Mouse (Mus musculus) thymus, postnatal 14 days (tissue): ENCODE data around the gene Gas7.

Experiments used
- DNase-seq: peaks from one replicate; pipeline ENCODE4 v3.0.0; 2021

The Gas7 gene

DNA sequence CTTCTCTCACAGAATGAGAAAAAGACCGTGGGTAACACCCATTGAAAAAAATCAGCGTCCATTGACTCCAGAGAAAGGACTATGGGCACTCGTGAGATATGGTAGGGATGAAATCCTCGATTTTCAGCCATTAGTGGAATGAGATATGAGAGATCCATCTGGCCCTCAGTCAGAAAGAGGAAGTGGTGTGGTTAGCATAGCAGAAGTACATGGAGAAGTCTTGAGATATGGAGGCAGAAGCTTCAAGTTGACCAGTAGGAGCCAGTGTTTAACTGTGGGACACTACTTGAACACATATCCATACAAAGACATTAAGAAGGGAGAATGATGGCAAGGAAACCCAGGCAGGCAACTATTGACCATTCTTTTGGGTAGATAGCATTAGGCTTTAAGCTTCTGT, 82.1 kb downstream of the Gas7 start:
- DNase-seq, result no peak

DNA sequence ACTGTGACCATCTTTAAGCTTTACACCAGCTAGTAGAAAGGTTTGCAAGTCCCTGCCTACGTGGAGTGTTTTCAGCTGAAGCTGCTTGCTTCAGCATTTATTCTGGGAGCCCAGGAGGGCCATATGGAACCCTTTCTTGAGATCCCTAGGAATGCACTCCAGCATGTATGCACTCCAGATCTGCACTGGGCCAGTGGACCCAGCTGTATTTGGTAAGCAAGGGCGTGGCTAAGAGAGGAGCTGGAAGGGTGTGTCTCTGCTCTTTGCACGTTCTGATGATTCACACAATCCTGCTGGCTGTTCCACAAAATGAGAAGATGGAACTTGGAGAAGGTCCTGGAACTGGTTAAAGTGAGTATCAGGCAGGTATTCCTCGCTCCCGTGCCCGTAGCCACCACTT, 83.3 kb downstream of the Gas7 start:
- DNase-seq, result no peak

DNA sequence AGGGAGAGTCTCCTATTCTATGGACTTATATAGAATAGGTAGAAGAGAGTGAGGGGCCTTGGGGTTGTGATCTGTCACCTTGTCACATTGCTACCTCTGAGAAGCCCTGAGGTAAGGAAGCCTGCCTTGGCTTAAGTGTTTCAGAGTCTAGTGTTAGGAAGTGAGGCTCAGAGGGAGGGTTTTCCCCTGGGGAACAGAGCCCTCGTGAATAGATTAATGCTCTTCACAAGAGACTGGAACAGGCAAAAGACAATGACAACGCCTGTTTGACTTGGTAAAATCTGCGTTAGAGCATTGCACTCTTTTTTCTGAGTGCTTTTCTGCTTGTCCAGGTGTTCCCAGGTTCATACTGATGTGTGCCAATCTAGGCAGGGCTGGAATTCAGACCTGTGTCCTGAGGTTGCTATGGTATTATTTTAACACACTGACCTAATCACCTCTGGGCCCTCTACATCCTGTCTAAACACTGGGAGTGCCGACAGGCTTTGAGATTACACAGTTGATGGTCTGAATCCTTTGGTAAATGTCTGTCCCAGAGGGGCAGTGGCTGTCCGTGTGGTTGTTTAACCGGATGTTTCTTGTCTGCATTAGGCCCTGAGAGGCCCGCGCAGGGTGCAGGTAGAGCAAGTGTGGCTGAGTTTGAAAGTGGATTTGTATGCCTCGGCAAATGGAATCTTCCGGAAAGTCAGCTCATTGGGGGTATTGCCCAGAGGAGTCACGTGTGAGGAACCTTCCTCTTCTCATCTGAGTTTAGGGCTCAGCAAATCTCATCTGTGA, 89.6 kb downstream of the Gas7 start:
- DNase-seq, result no peak

DNA sequence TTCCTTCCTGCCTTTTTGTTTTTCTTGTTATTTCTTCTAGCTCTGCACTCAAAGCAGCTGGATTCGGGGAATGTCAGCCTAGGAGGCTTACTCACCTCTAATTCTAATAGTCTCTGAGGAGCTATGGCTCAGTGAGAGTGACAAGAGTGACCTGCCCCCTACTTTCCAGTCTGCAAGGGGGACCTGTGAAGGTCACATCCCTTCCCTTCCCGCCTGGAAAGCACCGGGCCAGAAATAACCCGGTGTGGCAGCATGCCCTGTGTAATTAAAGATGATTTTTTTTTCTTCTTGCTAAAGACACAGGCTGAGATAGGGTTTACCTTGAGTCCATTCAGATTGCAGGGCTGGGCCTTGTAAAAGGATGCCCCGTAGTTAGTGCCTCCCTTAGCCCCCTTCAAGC, 91.3 kb downstream of the Gas7 start:
- no peak for DNase-seq

DNA sequence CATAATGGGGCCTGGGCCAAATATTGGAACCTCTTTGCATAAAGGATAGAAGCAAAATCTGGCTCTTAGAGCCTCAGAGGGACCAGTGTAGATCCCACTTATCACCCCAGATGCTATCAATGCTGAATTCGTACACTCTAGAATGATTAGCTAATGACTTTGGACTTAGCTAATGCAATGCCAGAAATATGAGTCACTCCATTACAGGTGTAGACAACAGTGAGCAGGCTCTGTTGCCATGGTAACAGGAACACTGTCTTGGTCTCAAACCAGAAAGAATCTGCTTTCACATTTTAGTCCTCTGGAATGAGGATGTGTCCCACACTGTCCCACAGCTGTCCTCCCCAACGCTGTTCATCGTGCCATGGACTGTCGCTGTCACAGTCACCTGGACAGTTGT, 94.1 kb downstream of the Gas7 start:
- DNase-seq, result no peak

DNA sequence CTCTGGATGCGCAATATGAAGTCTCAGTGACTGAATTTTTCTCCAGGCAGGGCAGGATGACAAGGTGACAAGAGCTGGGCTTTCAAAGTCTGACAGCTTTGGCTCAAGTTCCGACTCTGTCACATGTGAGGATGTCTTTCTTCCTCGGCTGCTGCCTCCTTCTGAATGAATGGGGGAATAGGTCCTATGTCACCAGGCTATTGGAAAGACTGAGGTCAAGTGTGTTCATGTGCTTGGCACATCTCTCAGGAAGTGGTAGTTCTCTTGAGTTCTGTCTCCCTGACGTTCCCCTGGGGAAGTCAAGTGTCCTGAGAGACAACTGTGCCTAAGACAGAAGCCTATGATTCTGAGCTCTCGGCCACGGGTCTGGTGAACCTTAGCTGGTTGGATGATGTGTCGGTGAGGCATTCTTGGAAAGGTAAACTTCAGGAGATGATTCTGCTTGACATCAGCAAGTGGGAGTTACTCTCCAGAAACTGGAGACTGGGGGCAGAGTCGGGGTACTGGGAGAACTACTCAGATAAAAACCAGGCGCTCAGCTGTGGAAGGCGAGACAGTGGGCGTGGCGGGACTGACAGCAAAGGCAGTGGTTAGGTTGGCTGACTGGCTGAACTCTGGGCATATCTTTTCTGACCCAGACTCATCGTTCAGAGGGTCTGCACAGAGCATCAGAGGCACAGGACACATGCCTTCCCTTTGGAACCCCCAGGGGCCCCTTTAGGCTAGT, 94.7 kb downstream of the Gas7 start:
- DNase-seq, result no peak

DNA sequence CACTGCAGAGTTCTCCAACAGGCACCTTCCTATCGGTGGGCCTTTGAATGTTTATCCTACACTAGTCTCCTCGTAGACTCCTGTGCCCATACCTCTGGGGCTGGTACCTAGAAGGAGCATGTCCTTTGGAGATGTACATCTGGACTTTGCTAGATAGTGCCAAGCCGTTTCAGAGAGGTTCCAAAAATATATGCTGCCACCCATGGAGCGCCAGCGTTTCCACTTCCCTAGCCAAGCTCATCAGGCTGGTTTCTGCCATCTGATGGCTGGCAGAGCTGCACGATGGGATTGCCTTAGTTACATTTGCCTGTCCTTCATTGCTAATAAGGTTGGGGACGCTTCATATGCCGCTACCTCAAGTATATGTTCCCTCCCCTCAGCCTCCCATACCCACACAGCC, 97.2 kb downstream of the Gas7 start:
- DNase-seq, result no peak

DNA sequence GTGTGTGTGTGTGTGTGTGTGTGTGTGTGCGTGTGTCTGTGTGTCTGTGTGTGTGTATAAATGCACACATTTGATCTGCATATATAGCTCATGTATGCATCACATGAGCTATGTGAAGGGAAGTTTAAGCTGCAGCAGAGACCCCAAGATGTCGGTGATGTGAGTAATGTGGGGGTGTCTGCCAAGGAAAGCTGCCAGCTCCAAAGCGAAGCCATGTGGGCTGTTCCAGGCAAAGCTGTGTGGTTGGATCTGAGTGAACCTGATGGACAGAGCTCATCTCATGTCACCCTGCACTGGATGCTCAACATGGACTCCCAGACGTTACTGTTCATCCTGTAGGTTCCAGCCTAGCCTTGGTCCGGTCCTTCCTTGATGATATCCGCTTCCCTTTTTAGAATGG, 99.0 kb downstream of the Gas7 start:
- DNase-seq, result no peak

DNA sequence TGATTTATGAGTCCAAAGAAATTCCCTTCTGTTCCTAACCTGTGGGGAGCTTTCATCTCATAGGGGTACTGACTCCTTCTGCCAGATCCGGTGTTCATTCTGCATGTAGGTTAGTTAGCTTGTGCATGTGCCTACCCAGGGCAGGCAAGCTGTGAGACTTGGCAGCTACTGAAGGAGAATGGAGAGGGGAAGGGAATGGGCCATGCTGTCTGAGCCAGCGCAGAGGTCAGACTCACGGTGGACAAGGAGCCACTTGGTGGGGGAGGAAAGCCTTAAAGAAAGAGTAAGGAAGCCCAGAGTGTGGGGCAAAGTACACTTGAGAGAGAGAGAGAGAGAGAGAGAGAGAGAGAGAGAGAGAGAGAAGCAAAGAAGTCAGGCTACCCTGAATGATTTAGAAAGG, 101.1 kb downstream of the Gas7 start:
- DNase-seq, result no peak

DNA sequence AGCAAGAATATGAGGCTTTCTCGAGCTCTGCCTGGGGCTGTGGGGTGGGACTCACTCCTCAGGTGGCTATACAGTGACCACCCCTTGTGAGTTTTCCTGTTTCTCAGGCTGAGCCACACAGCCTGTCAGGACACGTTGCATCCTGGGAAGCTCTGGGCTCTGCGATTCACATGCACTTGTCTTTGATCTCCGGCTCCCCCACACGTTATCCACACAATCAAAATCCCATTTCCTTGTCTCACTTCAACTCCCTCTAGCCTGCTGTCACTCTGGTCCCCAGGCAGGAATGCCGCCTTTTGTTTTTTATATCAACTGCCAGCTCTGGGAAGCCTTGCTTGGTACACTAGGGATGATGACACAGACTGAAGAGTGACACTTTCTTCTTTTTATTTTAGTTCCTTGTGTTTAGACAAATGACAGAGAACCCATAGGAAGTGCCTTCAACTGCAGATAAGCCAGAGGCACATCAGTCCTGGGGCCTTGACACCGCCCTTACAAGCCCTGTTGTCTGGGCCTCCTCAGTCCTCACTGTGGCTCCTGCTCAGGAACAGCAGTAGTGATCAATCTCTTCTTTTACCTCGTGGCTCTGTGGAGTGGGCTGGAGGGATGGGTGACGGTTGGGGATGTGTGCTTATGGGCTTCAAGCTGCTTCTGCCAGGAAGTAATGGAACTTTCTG, 103.7 kb downstream of the Gas7 start:
- no peak for DNase-seq

DNA sequence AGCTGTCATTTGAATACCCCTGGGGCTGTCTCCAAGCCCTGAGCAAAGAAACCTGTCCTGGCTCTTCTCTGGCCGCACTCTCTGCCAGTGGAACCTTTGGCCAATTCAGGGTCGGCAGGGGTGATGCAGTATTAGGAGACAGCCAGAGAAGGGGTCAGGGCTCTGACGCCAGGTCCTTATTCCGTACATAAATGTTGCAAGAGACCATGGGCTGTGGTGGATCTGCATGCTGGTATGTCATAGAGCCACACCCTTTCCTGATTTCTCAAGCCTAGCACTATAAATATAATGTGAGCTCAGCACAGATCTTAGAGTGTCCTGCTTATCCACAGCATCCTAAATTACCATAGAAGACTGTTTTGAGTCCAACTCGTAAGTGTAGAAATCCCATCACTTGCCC, 104.3 kb downstream of the Gas7 start:
- no peak for DNase-seq

DNA sequence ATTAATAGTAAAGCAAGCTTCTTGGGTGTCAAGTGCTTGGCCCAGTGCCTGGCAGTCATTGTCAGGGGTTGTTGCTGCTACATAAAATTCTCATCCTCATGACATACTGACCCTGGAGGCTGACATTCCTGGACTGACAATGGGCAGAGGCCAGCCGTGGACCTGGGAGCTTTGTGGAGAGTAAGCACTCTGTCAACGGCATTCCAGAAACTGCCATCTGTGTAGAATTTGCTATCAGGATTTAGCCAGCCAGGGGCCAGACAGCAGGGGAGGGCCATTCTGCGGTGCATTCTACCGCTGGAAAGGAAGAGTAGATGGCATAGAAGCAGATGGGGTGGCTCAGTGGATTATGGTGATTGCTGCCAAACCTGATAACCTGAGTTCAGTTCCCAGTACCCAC, 106.4 kb downstream of the Gas7 start:
- no peak for DNase-seq

DNA sequence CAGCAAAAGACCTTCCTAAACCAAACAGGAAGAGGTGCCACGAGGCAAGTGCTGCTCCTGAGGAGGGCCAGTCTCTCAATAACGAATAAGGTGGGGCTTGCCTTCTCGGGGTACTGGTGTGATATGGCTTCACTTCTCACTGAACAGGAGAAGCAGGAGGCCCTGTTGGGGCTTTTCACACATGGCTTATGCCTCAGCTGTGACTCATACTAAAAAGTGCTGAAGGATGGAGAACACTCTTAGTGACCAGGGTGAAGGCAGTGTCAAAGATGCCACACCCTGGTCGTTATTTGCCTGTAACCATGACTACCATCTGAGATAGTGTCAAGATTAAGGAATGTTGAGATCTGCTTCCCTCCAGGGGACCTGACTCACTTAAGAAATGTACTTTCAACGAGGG, 107.9 kb downstream of the Gas7 start:
- no peak for DNase-seq

DNA sequence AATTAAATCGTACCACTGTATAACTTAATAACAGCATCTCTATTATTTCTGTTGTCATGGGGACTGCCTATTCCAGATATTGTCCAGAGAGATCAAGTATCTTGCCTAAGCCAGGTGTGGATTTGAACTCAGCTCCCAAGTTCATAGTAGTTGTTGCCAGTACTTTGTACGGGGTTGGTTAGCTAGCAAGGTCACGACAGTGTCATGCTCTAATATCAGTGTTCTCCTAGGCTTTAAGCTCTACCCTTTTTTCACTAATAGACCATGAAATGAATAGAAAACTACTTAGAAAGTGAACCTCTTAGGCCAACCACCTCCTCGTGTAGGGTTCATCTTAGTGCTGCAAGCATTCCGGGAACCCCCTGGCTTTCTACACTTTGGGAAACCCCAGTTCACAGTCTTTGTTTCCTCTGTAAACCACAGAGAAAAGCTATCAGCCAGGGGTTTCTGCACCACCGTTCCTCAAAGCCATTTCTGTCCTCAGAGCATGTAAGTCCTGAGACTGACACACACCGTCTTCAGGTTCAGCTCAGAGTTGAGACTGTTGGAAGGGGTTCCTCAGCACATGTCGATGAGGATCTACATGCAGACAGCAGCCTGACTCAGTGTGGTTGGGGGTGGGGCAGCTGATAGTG, 108.9 kb downstream of the Gas7 start:
- DNase-seq, result no peak

DNA sequence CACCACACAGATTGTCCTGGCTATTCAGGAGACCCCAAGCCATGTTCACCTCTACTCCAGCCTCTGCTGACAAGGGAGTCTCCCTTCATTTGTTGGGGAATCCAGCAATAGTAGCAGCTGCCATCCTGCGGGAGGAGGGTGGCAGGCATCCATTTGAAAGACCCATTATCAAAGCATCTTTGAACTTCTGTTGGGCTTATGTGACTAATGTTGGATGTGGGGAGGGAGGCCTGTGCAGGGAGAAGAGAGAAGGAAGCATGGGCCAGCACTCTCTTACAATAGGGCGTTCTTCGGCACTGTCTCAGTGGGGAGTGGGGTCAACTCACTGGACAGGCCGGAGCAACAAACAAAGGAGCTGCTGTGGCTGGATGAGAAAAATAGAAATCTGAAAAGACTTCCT, 110.3 kb downstream of the Gas7 start:
- no peak for DNase-seq

DNA sequence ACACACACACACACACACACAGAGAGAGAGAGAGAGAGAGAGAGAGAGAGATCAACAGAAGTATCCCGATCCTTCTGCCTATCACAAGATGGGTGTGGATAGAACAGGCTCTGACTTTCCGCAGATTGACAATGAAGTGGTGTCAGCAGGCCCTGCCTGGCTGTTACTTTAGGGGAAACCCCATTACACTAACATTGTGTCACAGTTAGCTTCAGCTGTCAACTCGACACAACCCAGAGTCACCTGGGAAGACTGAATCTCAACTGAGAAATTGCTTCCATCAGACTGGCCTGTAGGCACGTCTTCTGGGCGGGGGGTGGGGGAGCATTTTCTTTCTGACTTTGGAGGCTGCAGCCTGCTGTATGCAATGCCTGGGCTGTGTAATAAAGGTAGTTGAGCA, 111.5 kb downstream of the Gas7 start:
- no peak for DNase-seq

DNA sequence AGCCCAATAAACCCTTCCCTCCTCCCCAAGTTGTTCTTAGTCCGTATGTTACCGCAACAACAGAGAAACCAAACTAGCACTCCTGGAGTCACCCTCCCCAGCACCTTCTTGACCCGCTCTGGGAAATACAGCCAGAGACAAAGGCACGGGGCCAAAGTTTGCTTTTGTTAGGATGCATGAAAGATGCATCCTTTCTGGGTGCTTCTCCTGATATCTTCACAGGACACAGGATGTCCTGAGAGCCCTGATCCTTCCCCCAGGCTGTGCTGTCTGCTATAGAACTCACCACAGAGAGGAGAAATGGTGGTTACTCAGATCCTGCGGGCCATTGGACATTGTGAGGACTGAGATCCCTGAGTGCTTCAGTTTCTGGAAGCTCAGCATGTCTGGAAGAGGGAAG, 111.9 kb downstream of the Gas7 start:
- no peak for DNase-seq

DNA sequence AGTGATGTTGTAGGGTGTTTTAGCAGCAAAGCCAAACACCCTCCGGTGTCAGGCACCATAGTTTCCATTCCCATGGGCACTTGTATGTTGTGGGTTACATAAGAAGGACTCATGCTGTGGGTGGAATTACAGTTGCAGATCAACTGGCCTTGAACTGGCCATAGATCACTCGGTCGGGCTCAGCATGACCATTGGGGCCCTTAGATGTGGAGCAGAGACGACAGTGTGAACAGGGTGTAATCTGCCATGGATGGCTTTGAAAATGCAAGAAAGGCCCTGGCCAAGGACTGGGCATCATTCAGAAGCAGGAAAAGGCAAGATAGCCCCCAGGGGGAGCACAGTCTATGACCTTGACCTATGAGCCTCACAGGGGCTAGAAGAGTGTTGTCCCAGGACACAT, 112.8 kb downstream of the Gas7 start:
- no peak for DNase-seq

DNA sequence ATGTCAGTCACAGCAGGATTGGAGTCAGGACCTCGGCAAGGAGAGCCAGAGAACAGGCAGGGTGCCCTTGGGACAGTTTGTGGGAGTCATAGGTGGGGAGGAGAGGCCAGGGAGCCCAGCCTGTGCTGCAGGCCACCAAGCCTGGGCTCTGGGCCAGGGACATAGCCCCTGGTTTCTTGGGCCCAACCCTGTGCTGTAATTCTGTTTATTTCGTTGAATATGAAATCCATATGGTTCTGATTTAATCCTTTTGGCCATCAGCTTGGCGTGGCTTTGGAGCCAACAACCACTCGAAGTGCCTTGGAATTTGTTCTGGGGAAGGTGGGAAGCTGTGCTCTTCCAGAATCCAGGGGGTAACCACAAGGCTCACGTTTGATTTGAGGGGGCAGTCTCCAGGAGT, 113.6 kb downstream of the Gas7 start:
- DNase-seq, result no peak

DNA sequence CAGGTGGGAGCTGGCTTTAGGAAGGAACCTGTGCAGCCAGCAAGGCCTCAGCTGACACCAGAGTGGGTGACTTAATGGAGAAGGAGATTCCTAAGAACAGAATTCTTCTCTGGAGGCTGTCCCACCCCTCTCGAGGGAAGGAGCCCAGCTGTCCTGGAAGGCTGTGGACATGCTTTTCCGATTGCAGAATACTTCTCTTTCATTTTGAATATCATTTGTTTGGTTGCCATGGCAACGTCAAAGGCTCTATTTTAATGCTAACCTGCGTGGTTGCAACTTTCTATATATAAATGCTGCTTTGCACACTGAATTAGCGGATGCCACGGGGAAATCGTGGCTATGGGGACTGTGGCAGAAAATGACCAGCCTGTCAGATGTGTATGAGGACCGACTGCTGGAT, 115.7 kb downstream of the Gas7 start:
- DNase-seq, result no peak

DNA sequence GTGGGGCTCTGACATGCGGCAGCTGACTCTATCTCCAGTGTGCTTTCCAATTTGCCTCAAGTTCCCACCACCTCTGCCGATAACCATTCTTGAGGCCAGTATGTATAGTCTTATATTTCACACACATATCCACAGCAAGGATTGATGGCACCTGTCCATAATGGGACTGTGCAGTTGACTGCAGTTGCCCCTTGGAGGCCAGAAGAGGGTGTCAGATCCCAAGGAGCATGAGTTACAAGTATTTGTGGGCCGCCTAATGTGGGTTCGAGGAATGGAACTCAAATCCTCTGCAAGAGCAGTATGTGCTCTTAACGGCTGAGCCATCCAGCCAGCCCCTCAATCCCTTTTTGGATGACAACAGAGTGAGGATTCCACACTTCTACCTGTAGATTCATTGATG, 119.1 kb downstream of the Gas7 start:
- no peak for DNase-seq

DNA sequence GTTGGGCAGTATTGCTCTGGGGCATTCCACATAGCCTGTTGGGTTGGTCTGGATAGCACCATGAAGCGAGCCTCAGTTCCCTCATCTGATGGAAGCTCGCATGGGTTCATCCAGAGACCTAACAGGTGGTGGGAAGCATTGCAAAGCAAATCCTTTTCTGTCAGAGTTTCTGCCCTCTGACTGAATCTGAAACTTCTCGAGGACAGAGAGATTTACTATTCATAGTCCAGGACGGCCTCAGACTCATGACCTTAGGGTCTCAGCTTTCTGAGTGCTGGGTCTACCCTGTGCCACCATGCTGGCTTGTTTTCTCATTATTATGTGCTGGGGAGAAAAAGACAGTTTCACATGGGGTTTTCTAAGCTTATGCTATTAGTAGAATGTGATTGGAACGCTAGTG, 122.2 kb downstream of the Gas7 start:
- DNase-seq, result no peak

DNA sequence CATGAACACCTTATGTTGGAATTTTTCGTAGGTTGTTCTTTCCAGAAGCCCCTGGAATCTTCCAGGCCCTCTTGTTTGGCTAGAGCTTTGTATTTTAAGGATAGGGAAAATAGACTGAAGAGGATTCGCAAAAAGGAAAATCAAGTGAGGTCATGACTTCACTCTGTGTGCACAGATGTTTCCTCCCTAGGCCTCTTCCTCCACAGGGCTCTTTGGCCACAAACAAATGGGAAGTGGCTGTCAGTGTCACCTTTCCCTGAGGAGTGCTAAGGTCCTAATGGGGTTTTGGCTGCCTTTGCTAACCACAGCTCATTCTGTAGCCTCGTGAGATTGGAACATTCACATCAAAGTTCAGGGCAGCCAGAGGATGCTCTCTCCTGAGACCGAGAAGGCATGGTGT, 122.8 kb downstream of the Gas7 start:
- no peak for DNase-seq

DNA sequence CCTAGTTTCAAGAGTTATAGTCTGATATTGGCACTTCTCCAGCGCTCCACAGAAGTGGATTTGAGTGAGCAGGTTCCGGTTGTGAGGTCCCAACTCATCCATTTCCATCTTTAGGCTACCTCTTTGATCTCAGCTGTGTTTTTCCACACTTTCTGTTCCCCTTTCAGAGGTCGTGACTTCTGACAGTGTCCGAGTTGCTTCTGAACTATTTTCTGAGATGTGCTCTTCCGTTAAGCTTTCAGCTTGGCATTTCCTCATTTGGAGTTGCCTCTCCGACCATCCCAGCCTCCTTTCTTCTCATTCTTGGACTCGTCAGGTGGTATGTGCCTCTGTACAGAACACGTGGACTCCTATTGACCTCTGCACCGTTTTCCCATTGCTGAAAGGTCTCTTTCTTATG, 123.9 kb downstream of the Gas7 start:
- no peak for DNase-seq
